Mouse (Mus musculus) right cerebral cortex, postnatal 4 days (tissue): ENCODE results near the gene Vps26a.
A peak's percentile ranks its signal among the peaks of the same experiment; 100 is the strongest.

Experiments used
- DNase-seq: peaks from one replicate; pipeline ENCODE4 v3.0.0-alpha.2; 2022

Gene Vps26a

GRCm38 (mm10) chr10:62486618-62487415 lies at the start of gene Vps26a:
TSS of gene Vps26a (minus strand) at chr10:62486805.
- peak; percentile 90 for DNase-seq

- DNase-seq: no peak
These were observed 47.9 kb upstream of the Vps26a start for GRCm38 (mm10) chr10:62534509-62534908.

DNA sequence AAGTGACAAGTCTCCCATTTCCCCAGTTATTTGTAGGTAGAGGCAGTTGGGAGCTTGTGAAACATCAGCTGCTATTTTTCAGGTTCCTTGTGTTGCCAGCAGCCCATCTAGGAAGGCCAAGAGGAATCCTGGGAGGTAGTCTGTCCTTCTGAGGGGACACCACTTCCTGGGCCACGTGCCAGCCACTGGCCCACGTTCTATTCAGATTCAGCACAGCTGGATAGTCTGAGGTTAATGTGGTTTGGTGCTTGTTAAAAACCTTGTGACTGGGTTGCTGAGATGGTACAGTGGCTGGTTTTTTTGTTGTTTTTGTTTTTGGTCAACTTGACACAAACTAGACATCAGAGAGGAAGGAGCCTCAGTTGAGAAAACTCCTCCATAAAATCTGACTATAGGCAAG lies 46.2 kb upstream of the Vps26a start:
- no peak for DNase-seq

DNA sequence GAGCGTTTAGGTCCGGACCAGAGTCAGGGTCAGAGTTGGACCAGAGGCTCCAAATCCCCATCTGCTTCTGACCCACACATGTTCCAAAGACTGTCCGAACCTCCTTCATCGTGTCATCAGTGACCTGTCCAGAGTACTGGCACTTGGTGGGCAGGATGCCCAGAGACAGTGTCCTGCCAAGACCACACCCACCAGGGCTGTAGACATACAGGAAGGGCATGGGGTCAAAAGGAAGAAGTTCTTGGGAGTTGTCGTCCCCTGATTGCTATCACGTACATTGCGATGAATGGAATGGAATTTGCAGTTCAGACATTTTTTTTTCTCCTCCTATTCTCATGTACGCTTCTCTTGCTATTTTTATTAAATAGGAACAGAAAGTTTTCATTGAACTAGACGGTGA lies 43.6 kb upstream of the Vps26a start:
- no peak for DNase-seq

DNA sequence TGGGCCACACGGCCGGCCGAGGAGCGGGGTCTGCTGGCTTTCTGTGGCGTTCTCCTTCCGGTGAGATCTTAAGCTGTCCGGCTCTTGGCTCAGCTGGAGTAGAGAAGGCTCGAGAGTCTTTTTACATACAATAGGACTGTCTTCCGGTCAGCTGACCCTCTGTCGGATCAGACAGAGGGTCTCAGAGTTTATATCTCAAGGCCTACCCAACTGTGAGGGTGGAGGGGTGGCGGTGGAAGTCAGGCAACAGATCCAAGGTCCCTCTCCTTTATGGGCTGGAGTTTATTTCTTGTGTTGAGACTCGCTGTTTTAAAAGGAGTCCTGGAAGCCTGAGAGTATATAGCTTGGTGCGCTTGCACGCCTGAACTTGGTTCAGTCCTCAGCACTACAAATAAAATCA lies 40.7 kb upstream of the Vps26a start, which contains the start of gene Srgn:
Gene Srgn (minus strand): TSS at position 101 of the 400 bp plus-strand sequence.
- no peak for DNase-seq

- no peak for DNase-seq
These were observed 35.8 kb upstream of the Vps26a start for GRCm38 (mm10) chr10:62522346-62522950.

DNA sequence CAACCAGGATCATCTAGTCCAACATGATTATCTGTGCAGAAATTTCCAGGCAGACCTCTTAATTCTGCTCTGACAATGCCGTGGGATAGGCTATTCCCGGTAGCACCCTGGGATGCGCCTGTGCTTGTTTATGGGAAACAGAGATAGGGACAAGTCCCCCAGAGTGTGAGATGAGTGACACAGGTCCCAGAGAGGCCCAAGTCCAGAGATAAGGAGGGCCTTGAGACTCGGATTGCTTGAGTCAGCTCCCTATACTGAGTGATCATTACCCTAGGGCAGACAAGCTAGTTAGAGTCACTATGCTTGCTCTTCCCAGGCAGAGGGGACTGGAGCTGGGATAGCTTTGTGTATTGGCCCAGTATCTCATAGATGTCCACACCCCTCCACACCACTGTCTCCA lies 35.2 kb upstream of the Vps26a start:
- no peak for DNase-seq

GRCm38 (mm10) chr10:62520911-62521310 lies 34.3 kb upstream of the Vps26a start:
- DNase-seq: no peak

- DNase-seq: no peak
These were observed 30.9 kb upstream of the Vps26a start for GRCm38 (mm10) chr10:62517511-62517910.

- DNase-seq: no peak
These were observed 26.2 kb upstream of the Vps26a start for GRCm38 (mm10) chr10:62512855-62513254.

GRCm38 (mm10) chr10:62511528-62511927 lies 24.9 kb upstream of the Vps26a start:
- no peak for DNase-seq

DNA sequence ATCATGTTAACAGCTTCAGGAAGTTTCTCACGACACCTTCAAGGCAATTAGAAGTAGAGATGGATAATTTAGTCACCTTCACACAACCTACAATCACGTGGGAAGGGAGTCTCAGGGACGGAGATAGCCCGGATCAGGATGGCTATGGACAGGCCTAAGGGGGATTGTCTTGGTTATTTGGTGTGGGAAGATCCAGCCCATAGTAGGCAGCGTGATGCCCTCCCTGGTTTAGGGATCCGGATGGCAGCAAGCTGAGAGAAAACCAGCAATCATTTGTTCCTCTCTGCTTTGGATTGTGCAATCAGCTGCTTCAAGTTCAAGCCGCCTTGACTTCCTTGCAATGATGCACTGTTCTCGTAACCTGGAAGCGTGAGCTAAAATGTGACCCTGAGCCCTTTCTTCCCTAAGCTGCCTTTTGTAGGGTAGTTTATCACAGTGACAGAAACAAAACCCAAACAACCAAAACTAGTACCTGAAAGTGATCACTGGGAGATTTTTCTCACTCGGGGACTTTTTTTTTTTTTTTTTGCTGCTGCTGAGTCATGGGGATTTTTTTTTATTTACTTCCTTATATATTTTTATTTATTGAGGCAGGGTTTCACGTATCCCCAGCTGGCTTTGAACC lies 22.5 kb upstream of the Vps26a start:
- DNase-seq: no peak

GRCm38 (mm10) chr10:62508459-62508858 lies 21.9 kb upstream of the Vps26a start:
- no peak for DNase-seq

DNA sequence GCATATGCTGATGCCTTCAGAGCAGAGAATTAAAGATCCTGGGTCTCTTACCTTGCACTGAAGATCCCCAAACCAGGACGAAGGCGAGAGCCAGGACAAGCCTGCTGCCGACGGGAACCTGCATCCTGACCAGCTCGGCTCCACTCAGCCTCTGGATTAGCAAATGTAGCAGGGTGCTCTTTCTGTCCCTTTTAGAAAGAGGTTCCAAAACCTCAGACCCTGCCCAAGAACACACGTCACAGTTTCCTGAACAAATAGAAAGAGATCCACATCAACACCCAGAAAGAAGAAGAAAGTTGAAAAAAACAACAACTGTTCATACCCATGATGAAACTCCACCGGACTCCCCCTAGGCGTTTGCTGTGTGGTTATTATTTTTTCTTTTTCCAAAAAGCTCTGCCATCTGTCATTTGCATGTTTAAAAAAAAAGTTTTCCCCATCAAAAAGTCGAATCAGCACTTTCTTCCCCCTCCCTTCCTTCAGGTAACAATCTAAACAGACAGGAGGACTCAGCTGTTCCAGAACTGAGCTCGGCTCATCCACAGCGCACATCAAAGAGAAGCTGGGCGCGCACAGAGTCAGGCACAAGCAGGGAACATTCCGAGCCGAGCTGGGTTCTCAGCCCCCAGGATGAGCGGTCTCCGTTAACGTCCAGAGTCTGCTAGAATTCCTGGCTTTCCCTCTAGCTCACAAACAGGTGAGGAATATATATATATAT lies 21.1 kb upstream of the Vps26a start:
- no peak for DNase-seq

DNA sequence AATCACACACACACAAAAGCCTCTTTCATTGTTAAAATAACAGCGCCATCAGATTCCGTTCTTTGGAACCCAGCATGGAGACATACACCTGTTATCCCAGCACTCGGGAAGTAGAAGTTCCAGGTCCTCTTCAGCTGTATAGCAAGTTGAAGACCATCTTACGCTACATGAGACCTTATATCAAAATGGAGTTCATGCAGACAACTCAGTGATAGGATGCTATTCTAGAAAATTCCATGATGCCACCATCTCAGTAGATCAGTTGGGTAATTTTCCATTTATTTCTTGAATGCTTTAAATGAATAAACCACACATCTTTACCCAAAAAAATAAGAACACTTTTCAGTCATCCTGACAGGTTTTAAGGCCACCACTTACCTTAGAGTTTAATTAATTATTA lies 20.5 kb upstream of the Vps26a start:
- DNase-seq: no peak

GRCm38 (mm10) chr10:62506019-62506556 lies 19.5 kb upstream of the Vps26a start:
- DNase-seq: no peak

DNA sequence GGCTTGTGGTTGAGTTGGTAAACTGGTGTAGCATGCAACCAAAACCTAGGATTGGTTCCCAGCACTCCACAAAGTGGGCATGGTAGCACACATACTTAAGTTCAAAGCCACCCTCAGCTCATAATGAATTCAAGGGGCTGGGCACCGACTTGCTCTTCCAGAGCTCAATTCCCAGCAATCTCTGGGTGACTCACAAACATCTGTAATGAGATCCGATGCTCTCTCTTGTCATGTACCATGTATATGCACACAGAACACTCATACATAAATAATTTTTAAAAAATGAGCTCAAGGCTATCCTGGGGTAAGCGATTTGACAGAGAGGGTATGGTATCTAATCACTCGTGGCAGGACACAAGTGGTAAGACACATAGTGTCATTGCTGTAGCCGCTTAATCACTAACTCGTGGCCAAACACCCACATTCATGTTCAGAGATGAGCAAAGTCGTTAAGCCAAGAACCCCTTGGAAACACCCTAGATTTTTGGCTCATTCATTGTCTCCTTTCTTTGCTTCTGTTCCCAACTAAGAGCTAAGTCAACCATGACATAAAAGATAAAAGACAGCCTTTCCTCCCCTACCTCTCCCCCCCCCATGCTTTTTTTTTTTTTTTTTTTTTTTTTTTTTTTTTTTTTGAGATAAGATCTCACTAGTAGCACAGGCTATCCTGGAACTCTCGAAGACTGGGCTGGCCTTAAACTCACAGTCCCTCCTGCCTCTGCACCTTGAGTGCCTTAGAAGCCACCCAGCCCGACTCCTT lies 18.8 kb upstream of the Vps26a start:
- DNase-seq: no peak

GRCm38 (mm10) chr10:62503836-62504628 lies 17.4 kb upstream of the Vps26a start:
- DNase-seq: no peak

DNA sequence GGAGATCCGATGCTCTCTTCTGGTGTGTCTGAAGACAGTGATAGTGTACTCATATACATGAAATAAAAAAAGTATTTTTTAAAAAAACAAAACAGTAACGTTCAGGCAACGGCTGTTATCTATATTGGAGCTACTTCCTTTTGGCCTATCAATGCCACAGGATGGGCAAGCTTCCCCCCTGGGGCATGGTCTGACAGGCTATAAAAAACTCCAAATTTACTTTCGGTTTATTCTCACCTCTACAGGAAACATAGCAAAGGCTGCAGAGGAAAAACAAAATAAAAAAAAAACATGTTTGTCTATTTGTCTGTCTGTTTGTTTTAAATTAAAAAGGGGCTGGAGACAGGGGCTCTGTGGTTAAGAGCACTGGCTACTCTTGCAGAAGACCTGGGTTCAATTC lies 16.7 kb upstream of the Vps26a start:
- no peak for DNase-seq

GRCm38 (mm10) chr10:62501951-62502350 lies 15.3 kb upstream of the Vps26a start:
- DNase-seq: no peak

DNA sequence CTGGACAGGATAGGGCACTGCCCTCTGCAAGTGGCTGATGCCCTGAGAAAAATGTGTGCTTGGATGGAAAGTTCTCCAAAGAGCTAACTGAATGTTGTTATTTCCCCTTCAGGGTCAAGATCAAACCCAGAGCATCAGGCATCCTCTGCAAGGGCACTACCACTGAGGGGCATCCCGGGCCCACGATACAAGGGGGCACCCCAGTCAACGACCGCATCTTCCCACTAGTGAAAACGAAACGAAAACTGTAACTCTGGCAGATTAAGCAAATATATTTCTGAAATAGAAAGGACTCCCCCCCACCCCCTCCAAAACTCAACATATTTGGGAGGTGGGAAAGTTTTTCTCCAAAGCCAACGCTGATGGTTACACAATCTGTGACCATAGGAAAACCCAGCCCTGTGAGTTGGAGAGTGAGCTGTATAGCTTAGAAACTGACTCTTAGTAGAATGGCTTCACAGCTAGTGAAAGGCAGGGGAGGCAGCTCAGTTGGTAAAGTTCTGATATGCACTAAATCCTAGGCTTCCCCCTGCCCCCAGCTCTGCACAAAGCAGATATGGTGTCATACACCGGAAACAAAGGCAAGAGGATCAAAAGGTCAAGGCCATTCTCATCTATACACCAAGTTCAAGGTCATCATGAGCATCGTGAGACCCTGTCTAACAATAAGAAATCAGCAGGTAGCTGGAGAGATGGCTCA lies 14.5 kb upstream of the Vps26a start:
- DNase-seq: no peak
